Mouse (Mus musculus) heart, embryonic 13.5 days (tissue): ENCODE data around the gene Retnlb. TPM values are rescaled to one million over a fixed set of nuclear protein-coding genes. Genes with fewer than 3 reads are reported as not detected.

Experiments
- polyA plus RNA-seq: library from polyadenylated mRNA; unstranded; fragments of >200 nt; fragmentation: Nextera tagmentation; extraction: Ambion mirVana; gene quantifications from 2 replicates; pipeline ENCODE4 v1.2.1, GENCODE M21; 2015

Retnlb gene
- polyA plus RNA-seq, 1 experiment from 2014 or later: not detected

Other genes with a start within 250 kb of the Retnlb start
- not detected in 2 replicates for gene Trat1, start 44.8 kb upstream of the Retnlb start, polyA plus RNA-seq
- not detected in 2 replicates for gene Retnla, start 25.7 kb downstream of the Retnlb start, polyA plus RNA-seq
- gene Retnlg, start 55.8 kb downstream of the Retnlb start, polyA plus RNA-seq: not detected in 2 replicates
- gene Dzip3, start 177.3 kb downstream of the Retnlb start, polyA plus RNA-seq: 17.8 and 18.3 TPM in 2 replicates
- 20.4 and 21.4 TPM in 2 replicates for gene Cip2a, start 177.3 kb downstream of the Retnlb start, polyA plus RNA-seq
- 0.03 TPM in 1 of 2 replicates, not detected in the other for gene Myh15, start 240.6 kb downstream of the Retnlb start, polyA plus RNA-seq